Mouse (Mus musculus) forebrain, embryonic 15.5 days (tissue): Measurements from ENCODE around the gene Cep55. TPM values are rescaled to one million over a fixed set of nuclear protein-coding genes. Genes with fewer than 3 reads are reported as not detected.

Source experiments
- ATAC-seq: fragments of 200-750 bp; cut with Nextera tagmentation; replicated peaks from 2 replicates; pipeline ENCODE4 v1.8.0; 2017; ENCODE audit warnings: mild to moderate bottlenecking, moderate TSS enrichment, moderate library complexity
- H3K27ac ChIP-seq: fragments of 300-500 bp; sonication (generic); replicated peaks from 2 replicates; pipeline ENCODE4 v1.5.1; 2015; ENCODE audit warnings: mild to moderate bottlenecking, inconsistent platforms
- H3K27me3 ChIP-seq: fragments of 300-500 bp; sonication (generic); 2 replicates; pipeline ENCODE4 v1.6.1; 2015; ENCODE audit warnings: inconsistent platforms
- H3K36me3 ChIP-seq: fragments of 300-500 bp; sonication (generic); 2 replicates; pipeline ENCODE4 v1.6.1; 2015; ENCODE audit warnings: mild to moderate bottlenecking, inconsistent platforms
- H3K4me1 ChIP-seq: fragments of 300-500 bp; sonication (generic); 2 replicates; pipeline ENCODE4 v1.6.1; 2015; ENCODE audit warnings: inconsistent platforms
- H3K4me2 ChIP-seq: fragments of 300-500 bp; sonication (generic); replicated peaks from 2 replicates; pipeline ENCODE4 v1.6.1; 2015; ENCODE audit warnings: mild to moderate bottlenecking, inconsistent platforms
- H3K4me3 ChIP-seq: fragments of 300-500 bp; sonication (generic); 2 replicates; pipeline ENCODE4 v1.5.1; 2015; ENCODE audit warnings: mild to moderate bottlenecking, inconsistent platforms
- H3K9ac ChIP-seq: fragments of 300-500 bp; sonication (generic); replicated peaks from 2 replicates; pipeline ENCODE4 v1.6.1; 2015; ENCODE audit warnings: mild to moderate bottlenecking, inconsistent platforms
- H3K9me3 ChIP-seq: fragments of 300-500 bp; sonication (generic); 2 replicates; pipeline ENCODE4 v1.6.1; 2016; ENCODE audit warnings: inconsistent platforms
- WGBS: fragments of 180-500 bp; shearing (Covaris S2); methylation state at CpG from one replicate; pipeline ENCODE4 v1.1.7; 2015; ENCODE audit warnings: mixed read lengths; 5-methylcytosine and 5-hydroxymethylcytosine counted together
- polyA plus RNA-seq: library from polyadenylated mRNA; unstranded; fragments of >200 nt; fragmentation: Nextera tagmentation; extraction: Ambion mirVana; gene quantifications from 2 replicates; pipeline ENCODE4 v1.2.1, GENCODE M21; 2015

The Cep55 gene
- polyA plus RNA-seq, 1 experiment from 2014 or later = 16.6 TPM

DNA sequence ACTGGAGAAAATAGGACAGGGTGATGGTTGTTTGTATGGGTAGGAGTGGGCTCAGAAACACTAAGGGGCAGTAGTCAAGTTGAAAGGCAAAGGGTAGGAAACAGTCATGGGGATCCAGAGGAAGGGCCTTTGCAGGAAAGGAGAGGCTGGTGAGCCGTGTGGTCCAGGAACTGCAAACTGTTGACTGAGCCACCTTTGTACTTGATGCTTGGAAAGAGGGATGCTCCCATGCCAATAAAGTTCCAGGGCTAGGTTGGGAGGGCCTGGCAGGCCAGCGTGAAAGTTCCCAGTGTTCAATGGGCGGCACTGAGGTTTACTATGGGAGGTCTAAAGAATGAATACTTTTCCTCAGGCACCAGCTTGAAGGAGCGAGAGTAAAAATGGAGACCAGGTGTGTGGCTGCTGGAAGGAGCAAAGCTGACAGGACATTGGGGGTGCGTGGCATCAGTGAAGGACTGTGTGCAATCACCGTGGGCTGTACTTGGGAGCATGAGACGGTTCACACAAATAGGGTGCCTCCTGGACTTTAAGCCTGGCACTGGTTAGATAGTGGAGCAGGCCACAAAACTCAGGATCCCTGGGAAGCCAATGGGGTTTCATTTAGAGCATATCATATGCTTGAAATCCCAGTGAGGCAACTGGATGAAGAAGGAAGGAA lies 60.2 kb downstream of the Cep55 start:
- ATAC-seq = no peak
- WGBS = 92% methylated on average over 7 of the region's 7 CpGs
- Histone ChIP-seq H3K36me3 (no peaks in the 10 kb centered on the region), H3K4me1 (no peaks in the 10 kb centered on the region), H3K27ac (no peak overlapping the region), H3K9ac (no peak overlapping the region), H3K27me3 (no peaks in the 10 kb centered on the region), H3K4me2 (no peak overlapping the region), H3K9me3 (no peaks in the 10 kb centered on the region), H3K4me3 (no peak overlapping the region)

DNA sequence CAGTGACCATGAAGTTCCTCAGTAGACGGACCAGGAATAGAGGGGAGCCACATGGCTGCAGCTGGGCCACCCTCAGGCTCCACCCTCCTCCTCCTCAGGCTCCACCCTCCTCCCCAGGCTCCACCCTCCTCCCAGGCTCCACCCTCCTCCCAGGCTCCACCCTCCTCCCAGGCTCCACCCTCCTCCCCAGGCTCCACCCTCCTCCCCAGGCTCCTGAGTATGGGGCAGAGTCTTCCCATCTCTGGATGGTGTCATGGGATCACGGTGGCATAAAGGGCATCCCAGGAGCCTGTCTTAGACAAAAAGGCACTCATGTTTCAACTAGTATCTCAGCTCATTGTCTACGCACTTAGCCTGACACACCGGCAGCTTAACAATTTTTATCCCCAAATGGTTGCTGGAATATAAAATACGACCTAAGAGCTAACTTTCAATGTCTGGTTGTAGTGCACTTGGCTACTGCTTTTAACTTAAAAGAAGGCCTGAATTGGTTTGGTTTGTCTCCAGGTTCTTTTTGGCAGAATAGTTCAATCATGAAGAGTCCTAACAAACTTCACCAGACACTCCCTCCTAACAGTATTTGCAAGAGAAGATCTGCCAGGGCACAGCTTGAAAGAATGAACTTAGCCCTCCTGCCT lies 65.4 kb downstream of the Cep55 start:
- no peak for ATAC-seq
- no peak overlapping the region for H3K9ac ChIP-seq
- no peaks in the 10 kb centered on the region for H3K36me3 ChIP-seq
- H3K27me3 ChIP-seq = peaks cover 11% of the 10 kb centered on the region
- H3K4me1 ChIP-seq = no peaks in the 10 kb centered on the region
- H3K4me3 ChIP-seq = no peak overlapping the region
- 82% methylated on average over 5 of the region's 5 CpGs for WGBS
- H3K27ac ChIP-seq = no peak overlapping the region
- H3K4me2 ChIP-seq = no peak overlapping the region
- H3K9me3 ChIP-seq = no peaks in the 10 kb centered on the region

DNA sequence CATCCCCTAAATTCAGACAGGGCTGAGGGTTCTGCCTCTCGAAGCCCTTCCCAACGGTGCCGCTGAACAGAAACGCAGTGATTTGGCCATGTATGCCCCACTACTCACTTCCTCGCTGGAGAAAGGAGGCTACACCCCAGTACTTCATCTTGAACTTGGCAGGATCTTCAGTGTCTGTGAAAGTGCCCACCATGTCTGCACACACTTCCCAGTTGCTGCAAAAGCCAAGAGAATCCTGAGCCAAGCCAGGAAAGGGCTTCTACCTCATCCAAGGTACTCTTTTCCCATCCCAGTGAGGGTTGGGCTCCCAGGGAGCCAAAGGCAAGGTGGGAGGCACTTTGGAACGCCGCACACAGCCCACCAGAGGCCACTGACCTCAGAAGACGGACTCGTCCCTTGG lies 69.1 kb downstream of the Cep55 start:
- 30% methylated on average over 9 of the region's 9 CpGs for WGBS
- Histone ChIP-seq H3K27ac (no peak overlapping the region), H3K9ac (no peak overlapping the region), H3K27me3 (peaks cover 11% of the 10 kb centered on the region), H3K4me2 (peak overlapping the region; percentile 81), H3K4me1 (no peaks in the 10 kb centered on the region), H3K9me3 (no peaks in the 10 kb centered on the region), H3K36me3 (no peaks in the 10 kb centered on the region), H3K4me3 (peak overlapping the region; percentile 52)
- peak; percentile 11; the same call in 1 of the 2 replicates for ATAC-seq

Other genes with a start within 250 kb of the Cep55 start
- gene Myof, start 11.4 kb upstream of the Cep55 start, polyA plus RNA-seq = 1.4 and 1.7 TPM in 2 replicates
- gene Ffar4, start 42.1 kb downstream of the Cep55 start, polyA plus RNA-seq = 0.15 TPM in 1 of 2 replicates, not detected in the other
- gene Rbp4, start 70.3 kb downstream of the Cep55 start, polyA plus RNA-seq = 1.5 and 3.9 TPM in 2 replicates
- 0.28 TPM in 1 of 2 replicates, not detected in the other for gene Pde6c, start 77.8 kb downstream of the Cep55 start, polyA plus RNA-seq
- 53.7 and 54.9 TPM in 2 replicates for gene Fra10ac1, start 169.1 kb downstream of the Cep55 start, polyA plus RNA-seq
- 13.0 and 14.4 TPM in 2 replicates for gene Lgi1, start 209.5 kb downstream of the Cep55 start, polyA plus RNA-seq